Mouse (Mus musculus) gastrocnemius, postnatal 4 days (tissue): ENCODE measurements around the gene Gja5. TPM values are rescaled to one million over a fixed set of nuclear protein-coding genes. Genes with fewer than 3 reads are reported as not detected.

Experiments
- DNase-seq, 2 experiments: peaks; one replicate each; pipeline ENCODE4 v3.0.0; 2021 to 2022; ENCODE audit warnings: low spot score in 2 of 2, mixed read lengths in 2 of 2
- total RNA-seq, 2 experiments: library from RNA; stranded (reverse); gene quantifications; 2 replicates each; pipeline ENCODE4 v1.2.3; 2021

Gene Gja5
- total RNA-seq, 2 experiments from 2014 or later = 9.1 to 9.3 TPM

GRCm38 (mm10) chr3:96931261-96931681 is 26.8 kb downstream of the Gja5 start:
- DNase-seq = no peak

- no peak for DNase-seq
Measured at GRCm38 (mm10) chr3:96936241-96936640, 31.7 kb downstream of the Gja5 start.

DNA sequence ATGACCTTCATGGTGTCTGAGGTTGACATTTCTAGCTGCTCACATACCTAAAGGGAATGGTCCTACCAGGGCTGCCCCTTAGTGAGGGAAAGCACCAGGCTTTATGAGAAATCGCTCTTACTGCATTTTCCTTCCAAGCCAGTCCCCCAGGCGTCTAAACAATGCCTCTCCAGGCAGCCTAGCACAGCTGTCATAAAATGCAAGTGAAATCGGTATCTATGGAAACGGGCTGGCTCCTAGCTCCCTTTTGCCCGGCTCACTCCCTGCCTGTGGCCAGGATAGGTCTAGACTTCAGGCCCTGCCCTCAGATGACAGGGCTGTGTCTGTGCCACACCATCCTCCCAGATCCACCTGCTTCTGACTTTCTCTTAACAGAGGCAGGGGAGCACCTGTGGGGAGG is 33.1 kb downstream of the Gja5 start:
- DNase-seq = no peak

DNA sequence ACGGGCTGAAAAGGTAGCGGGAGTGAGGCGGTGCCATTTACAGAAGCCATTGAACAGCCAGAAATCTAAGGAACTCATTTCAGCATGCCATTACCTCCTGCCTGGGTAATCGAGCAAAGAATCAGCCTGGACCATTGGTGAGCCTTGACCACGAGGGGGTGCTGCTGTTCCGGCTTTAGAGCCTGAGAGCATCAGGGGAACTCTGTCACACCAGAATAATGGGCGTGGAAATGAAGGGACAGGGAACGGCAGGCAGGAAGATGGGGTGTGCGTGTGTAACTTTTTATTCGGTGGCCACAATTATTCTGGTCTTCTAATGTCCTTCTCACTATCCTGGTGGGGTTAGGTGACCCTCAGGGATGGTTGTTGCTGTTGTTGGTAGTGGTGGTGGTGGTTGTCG is 34.2 kb downstream of the Gja5 start:
- DNase-seq = peak; percentile 66 to 84

GRCm38 (mm10) chr3:96942706-96943105 is 38.2 kb downstream of the Gja5 start:
- no peak for DNase-seq

- no peak for DNase-seq
Measured at GRCm38 (mm10) chr3:96953489-96954233, 49.2 kb downstream of the Gja5 start.

DNA sequence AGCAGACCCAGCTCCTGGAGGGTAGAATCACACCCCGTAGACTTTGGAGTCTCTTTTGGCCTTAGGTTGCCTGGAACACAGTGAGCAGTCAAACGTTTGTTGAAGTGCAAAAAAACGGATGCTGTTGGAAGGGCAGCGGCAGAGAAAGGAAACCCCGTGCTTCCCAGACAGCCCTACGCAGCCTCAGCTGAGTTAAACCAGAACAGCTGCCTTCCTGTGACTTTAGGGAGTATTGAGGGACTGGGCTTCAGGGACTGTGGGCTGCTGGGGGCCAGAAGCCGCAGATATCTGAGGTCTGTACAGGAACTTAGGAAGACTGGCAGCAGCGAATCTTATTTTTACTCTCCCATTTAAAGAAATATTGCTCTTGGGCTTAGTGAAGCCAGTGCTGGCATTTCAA is 56.1 kb downstream of the Gja5 start:
- DNase-seq = no peak

DNA sequence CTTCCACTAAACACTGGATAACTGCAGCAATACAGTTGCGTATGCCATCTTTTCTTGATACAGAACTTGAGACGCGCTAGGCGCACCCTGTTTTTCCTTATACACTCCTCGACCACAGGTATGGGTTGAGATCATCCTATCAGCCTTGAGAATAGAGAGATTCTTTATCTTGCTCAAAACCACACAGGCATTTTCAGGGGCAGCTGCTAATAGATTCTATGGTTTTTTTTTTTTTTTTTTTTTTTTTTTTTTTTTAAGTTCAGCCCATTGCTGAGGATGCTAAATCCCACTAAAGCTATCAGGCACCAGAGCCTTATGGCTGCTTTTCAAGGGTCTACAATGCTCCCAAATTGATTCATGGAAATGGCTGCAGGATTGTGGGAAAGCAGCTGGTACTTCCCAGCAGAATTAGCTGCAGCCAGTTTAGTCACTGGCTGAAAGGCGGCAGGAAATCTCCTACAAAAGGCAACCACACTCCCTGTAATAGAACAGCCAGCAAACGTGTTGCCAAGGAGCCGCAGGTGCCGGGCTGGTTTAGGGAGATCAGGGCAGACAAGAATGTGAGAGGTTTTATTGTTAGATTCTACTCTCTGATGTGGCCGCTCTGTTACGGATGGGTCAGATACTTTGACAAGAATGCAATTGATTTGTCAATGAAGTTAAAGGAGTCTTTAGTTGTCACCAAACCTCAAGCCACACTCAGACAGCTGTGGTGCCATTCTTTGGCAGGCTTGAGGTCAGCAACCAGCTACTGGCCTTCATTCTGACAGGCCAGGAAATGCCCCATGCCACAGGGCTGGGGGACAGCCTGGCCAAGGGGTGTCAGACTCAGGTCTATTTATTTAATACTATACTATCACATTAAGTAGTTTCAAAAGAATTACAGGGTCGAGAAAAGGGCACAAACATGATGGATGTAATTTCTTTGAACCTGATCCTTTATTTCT is 58.9 kb downstream of the Gja5 start:
- DNase-seq = no peak

GRCm38 (mm10) chr3:96970986-96971385 is 66.5 kb downstream of the Gja5 start:
- no peak for DNase-seq

DNA sequence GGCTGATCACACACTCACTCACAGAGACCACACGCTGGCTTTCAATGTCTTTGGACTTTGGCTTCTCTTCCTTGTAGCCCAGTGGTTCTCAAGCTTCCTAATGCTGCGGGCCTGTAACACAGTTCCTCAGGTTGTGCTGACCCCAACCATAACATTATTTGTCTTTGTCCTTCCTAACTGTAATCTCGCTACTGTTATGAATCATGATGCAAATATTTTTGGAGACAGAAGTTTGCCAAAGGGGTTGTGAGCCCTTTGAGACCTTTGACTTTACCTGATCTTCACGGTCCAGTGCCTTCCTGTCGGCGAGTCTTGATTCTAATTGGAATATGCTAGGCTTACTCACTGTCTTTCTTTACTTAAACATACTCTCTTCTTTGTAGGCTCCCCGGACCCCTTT is 70.0 kb downstream of the Gja5 start:
- DNase-seq = no peak

DNA sequence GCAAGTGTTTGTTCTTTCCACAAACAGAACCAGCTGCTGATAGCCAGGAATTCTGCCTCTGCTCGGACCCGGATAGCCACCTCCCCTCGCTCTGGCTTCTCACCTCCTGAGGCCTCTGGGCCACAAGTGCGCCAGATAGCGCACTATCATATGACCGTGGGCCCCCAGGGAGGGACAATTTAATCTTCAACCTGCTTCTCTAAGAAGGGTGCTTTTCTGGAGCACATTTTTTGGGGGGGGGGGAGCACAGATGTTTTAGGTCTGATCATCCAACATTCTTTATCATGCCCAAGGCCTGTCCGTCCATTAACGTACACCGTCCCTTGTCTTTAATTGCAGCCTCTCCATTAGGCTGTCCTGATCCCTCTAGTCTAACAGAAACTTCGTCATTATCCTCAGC is 71.1 kb downstream of the Gja5 start:
- no peak for DNase-seq

GRCm38 (mm10) chr3:96977507-96977906 is 73.0 kb downstream of the Gja5 start:
- DNase-seq = no peak

GRCm38 (mm10) chr3:96978469-96978868 is 74.0 kb downstream of the Gja5 start:
- no peak for DNase-seq

- no peak for DNase-seq
Measured at GRCm38 (mm10) chr3:96979020-96979419, 74.5 kb downstream of the Gja5 start.

DNA sequence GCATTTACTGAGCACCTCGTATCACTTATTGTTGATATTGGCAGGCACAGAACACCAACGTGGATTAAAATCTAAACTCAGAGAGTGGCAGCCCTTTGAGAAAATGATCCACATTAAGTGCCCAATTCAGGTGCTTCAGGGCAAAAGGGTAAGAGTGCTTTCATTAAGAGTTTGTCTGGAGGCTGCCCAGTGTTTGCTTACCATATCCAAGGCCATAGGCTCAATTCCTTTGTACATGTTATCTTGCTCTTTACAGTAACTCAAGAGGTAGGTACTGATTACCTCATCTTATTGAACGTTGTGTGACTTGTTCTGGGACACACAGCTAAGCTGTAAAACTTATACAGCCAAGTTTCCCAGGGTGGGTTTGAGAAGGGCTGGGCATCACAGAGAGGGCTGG is 77.3 kb downstream of the Gja5 start:
- DNase-seq = no peak

DNA sequence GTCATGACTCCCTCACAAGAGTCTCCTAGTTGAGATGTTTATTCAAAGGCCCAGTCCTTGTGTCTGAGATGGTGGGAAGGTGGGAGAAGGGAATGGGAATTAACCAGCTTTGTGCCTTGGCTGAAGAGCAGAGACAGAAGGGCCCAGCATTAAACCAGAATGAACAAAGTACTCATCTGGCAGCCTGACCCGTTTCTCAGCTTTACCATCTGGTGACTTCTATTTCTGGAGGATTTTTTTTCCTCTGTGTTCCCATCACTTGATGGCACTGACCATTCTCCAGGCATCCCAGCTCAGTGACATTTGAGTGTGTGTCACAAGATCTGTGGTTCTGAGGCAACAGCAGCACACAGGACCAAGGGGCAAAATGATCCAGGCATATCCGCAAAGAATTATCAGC is 78.2 kb downstream of the Gja5 start:
- DNase-seq = no peak

- DNase-seq = no peak
Measured at GRCm38 (mm10) chr3:96992526-96992925, 88.0 kb downstream of the Gja5 start.

GRCm38 (mm10) chr3:96997770-96998169 is 93.3 kb downstream of the Gja5 start:
- no peak for DNase-seq

DNA sequence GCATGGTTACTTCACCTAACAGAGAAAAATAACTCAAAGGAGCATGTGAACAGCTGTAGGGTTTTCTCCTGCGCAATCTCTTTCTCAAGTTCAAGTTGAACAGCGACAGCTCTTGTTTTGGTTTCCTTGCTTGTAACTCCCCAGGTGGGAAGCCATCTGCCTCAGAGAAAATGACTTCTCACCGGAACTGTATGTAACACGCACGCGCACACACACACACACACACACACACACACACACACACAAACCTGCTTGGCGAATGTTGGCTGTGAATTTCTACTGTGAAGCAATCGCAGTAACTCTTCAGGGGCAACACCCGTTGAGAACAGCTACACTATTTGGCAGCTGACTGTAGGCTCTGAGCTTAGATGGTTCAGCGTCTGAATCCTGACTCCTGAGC is 98.6 kb downstream of the Gja5 start:
- DNase-seq = no peak

DNA sequence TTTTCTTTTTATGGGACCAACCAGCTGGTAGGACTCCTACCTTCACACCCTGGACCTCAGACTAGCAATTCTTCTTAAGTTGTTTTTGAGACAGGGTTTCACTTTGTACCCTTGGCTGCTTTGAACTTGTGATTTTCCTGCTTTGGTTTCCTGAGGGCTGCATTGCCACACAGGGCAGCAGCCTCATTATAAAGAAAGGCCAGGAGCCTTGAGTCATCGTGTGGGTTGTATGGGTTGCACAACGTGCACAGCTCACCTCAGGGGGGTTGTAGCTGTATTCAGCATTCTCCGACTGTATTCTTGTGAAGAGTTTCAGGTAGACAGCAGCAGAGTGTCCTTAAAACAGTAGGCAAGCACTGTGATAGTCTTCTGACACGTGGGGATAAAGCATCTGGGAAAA is 100.0 kb downstream of the Gja5 start:
- DNase-seq = no peak

DNA sequence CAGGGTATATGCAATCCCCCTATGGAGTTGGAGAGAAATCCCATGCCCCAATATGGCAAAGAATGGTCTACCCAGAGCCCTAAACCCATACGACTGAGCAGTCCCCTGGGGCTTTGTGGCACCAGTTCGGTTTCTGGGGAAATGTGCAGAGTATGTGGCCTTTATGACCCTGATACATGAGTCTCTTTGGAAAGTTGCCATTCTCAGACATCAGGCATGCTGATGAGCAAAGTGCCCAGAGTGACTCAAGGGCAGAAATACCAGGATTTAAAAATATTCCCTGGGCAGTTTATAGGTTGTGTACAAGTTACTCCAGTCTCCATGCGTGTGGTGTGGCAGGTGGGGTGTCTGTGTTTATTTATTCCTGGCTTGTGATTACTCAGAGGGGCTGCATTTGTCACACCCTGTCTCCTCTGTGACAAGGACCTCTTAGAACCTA is 102.5 kb downstream of the Gja5 start:
- DNase-seq = no peak

DNA sequence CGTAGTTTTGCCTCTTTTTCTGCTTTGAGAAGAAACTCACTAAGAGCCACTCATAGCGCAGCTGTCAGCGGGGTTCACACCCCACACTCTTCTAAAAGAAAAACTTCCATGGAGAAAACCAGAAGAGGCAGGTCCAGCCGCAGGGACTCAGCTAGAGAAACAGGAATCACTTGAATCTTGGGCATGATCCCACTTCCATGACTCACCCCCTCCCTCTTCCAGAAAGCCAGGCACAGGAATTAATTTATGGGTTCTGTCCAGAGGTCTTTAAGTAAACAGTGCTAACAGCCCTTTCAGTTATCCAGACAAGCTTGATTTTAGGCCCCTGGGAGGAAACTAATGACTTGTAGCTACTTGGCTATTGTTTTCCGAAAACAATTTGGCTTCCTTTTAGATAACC is 120.7 kb downstream of the Gja5 start:
- peak in 1 of 2 experiments; percentile 24 for DNase-seq
